Mouse (Mus musculus): ENCODE measurements at regions not wholly inside any gene's neighbourhood (a gene's known extent, or its start where the extent isn't known, plus 50 kb on each side); places are given as distances from the start of the nearest gene placed in this dataset.

DNA sequence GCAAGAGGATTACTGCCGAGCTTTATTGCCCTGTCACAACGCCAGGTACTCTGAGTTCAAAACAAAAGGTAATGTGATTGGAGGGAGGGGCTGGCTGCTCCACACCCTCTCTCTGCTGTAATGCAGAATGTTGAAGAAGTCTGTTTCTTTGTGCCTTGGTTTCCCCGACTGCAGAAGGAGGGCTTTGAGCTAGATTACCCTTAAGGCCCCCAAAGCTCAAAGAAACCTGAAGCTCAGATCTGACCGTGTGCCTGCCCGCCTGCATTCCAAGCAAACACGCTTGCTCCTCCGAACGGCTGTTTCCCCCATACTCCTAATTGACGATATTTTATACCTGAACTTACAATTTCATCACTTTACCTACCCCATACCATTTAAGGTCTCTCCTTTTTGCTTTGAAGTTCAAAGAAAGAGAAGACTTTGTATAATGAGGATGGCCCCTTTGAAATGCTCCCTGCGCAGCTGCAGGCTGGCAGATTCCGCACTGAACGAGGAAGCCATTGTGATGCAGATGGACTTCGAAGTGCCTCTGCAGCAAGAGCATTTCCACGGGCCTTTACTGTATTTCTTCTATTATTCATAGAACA lies 146.6 kb downstream of the Gm19935 start:
- TF ChIP-seq POLR2A (IDR thresholded peaks at IDR 0.05; ENCODE audit: control insufficient read depth, low read depth, low read length): no peak
- Histone ChIP-seq H3K27ac (ENCODE audit: control insufficient read depth, insufficient read depth, low read depth, low read length) (no peak overlapping the region), H3K4me3 (ENCODE audit: control insufficient read depth, low read depth, low read length) (no peak overlapping the region), H3K36me3 (ENCODE audit: control insufficient read depth, insufficient read depth, low read length) (no peaks in the 10 kb centered on the region), H3K27me3 (ENCODE audit: control insufficient read depth, insufficient read depth, low read length) (no peaks in the 10 kb centered on the region), H3K4me1 (ENCODE audit: control insufficient read depth, insufficient read depth, low read length) (no peaks in the 10 kb centered on the region; the same call in 1 of the 2 replicates)

DNA sequence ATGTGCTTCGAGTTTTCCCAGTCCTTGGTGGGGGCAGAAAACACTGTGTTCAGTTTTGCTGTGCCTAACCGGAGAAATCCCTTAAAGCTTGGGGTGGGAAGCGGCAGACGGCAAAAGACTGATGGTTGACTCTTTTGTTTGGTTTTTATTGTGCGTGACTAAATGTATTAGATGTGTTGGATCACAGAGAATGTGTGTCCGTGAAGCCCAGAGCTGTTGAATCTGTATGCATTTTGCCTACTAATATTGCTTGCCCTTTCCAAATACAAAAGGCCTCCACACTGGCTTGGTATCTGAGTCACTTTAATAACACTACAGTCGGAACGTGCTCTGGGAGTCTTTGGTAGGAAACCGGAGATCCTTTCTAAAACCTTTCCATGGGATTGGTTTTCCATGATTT lies 147.8 kb downstream of the Gm19935 start:
- no peak for TF ChIP-seq CTCF (IDR thresholded peaks at IDR 0.05; ENCODE audit: control insufficient read depth, insufficient read depth, insufficient replicate concordance, low read depth, low read length)
- TF ChIP-seq POLR2A (IDR thresholded peaks at IDR 0.05; ENCODE audit: control insufficient read depth, low read depth, low read length): no peak
- Histone ChIP-seq H3K27me3 (ENCODE audit: control insufficient read depth, insufficient read depth, low read length) (no peaks in the 10 kb centered on the region), H3K4me1 (ENCODE audit: control insufficient read depth, insufficient read depth, low read length) (no peaks in the 10 kb centered on the region; the same call in 1 of the 2 replicates), H3K27ac (ENCODE audit: control insufficient read depth, insufficient read depth, low read depth, low read length) (no peak overlapping the region), H3K4me3 (ENCODE audit: control insufficient read depth, low read depth, low read length) (no peak overlapping the region), H3K36me3 (ENCODE audit: control insufficient read depth, insufficient read depth, low read length) (no peaks in the 10 kb centered on the region)

DNA sequence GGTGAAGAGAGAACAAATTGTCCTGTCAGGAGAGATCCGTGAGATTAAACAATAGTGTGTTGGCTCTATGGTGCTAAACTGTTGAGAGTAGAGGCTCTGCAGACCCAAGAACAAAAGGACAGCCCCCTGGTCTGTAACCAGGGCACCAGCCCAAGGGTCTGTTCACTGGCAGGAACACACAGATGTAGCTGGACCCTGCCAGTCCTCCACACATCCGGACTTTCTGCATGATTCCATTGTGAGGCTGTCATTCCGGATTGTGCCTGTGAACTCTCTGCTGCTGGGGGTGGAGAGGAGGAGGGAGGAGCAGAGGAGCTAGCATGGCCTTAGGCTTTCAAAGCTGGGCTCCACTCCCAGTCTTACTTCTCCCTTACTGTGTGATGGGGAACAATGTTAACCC lies 158.1 kb downstream of the Gm19935 start:
- TF ChIP-seq CTCF (IDR thresholded peaks at IDR 0.05; ENCODE audit: control insufficient read depth, insufficient read depth, insufficient replicate concordance, low read depth, low read length): no peak
- TF ChIP-seq POLR2A (IDR thresholded peaks at IDR 0.05; ENCODE audit: control insufficient read depth, low read depth, low read length): no peak
- no peak overlapping the region for H3K4me3 ChIP-seq (ENCODE audit: control insufficient read depth, low read depth, low read length)
- no peak overlapping the region for H3K27ac ChIP-seq (ENCODE audit: control insufficient read depth, insufficient read depth, low read depth, low read length)

DNA sequence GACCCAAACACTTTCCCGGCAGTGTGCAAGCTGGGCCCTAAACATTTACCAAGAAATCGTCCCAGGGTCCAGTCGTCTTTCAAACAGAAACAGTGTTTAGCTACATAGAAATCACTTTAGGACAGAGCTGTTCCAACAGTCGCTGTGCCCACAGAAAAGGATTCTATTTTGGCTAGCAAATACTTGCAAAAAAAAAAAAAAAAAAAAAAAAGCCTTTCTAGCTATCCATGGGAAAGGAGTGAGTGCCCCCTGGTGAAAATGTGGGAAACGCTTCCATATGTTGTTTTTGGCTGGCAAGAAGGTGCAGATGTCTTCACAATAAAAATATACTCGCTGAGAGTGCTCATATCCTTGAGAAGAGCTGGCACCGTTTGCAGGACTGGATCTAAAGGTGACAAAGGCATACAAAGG lies 159.5 kb downstream of the Gm19935 start:
- no peak for TF ChIP-seq POLR2A (IDR thresholded peaks at IDR 0.05; ENCODE audit: control insufficient read depth, low read depth, low read length)
- TF ChIP-seq CTCF (IDR thresholded peaks at IDR 0.05; ENCODE audit: control insufficient read depth, insufficient read depth, insufficient replicate concordance, low read depth, low read length): no peak
- Histone ChIP-seq H3K4me3 (ENCODE audit: control insufficient read depth, low read depth, low read length) (no peak overlapping the region), H3K36me3 (ENCODE audit: control insufficient read depth, insufficient read depth, low read length) (no peaks in the 10 kb centered on the region), H3K4me1 (ENCODE audit: control insufficient read depth, insufficient read depth, low read length) (no peaks in the 10 kb centered on the region), H3K27me3 (ENCODE audit: control insufficient read depth, insufficient read depth, low read length) (no peaks in the 10 kb centered on the region), H3K27ac (ENCODE audit: control insufficient read depth, insufficient read depth, low read depth, low read length) (no peak overlapping the region)

More for the DNA sequence above, 158.1 kb downstream of the Gm19935 start:
- no peaks in the 10 kb centered on the region for H3K4me1 ChIP-seq (ENCODE audit: control insufficient read depth, insufficient read depth, low read length)
- H3K27me3 ChIP-seq (ENCODE audit: control insufficient read depth, insufficient read depth, low read length): no peaks in the 10 kb centered on the region
- no peaks in the 10 kb centered on the region for H3K36me3 ChIP-seq (ENCODE audit: control insufficient read depth, insufficient read depth, low read length)

DNA sequence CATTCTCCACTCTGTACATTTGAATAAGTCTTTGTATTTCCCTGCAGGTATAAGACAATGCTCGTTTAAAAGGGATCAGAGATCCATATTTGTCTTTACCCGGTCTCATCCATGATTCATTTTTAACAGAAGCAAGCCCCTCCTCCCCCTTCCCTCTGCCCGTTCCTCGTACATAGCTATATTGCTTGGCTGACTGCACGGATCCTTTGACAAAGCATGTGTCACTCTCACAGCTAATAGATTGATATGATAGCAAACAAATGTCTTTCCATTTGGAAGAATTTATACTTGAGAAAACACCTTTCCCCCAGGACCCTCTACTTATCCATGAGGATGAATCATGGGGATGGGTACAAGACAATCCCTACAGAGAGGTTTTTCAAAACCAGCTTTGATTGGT lies 160.1 kb downstream of the Gm19935 start:
- TF ChIP-seq CTCF (IDR thresholded peaks at IDR 0.05; ENCODE audit: control insufficient read depth, insufficient read depth, insufficient replicate concordance, low read depth, low read length): no peak
- no peak for TF ChIP-seq POLR2A (IDR thresholded peaks at IDR 0.05; ENCODE audit: control insufficient read depth, low read depth, low read length)
- H3K27ac ChIP-seq (ENCODE audit: control insufficient read depth, insufficient read depth, low read depth, low read length): no peak overlapping the region
- no peaks in the 10 kb centered on the region for H3K27me3 ChIP-seq (ENCODE audit: control insufficient read depth, insufficient read depth, low read length)
- H3K4me1 ChIP-seq (ENCODE audit: control insufficient read depth, insufficient read depth, low read length): no peaks in the 10 kb centered on the region
- no peak overlapping the region for H3K4me3 ChIP-seq (ENCODE audit: control insufficient read depth, low read depth, low read length)
- no peaks in the 10 kb centered on the region for H3K36me3 ChIP-seq (ENCODE audit: control insufficient read depth, insufficient read depth, low read length)

DNA sequence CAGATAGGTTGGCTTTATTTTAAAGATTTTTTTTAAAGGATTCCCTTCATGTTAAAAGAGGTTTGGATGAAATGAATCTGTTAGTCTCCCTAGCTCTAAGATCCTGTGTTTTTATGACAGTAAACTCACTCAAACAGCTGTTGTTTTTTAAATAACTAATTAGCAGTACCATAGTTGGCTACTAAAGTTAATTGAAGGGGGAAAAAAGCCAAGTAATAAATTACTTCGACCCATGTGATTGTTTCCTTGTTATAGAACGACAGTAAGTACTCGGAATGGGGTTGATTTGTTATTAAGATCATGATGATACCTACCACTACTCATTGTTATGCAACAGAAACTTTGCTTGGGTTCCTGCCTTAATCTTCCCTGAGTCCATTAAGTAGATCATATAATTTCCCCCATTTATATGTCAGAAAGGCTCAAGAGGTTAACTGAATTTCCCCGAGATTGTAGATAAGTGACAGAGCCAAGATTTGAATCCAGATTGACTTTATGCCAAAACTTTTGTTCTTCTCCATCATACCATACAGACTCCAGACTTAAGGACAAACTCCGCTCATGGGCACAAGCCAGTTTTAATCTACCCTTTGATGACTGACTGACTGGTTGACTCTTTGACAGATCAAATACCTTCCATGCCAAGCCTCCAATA lies 160.6 kb downstream of the Gm19935 start:
- TF ChIP-seq CTCF (IDR thresholded peaks at IDR 0.05; ENCODE audit: control insufficient read depth, insufficient read depth, insufficient replicate concordance, low read depth, low read length) (no peak), POLR2A (IDR thresholded peaks at IDR 0.05; ENCODE audit: control insufficient read depth, low read depth, low read length) (no peak)
- Histone ChIP-seq H3K36me3 (ENCODE audit: control insufficient read depth, insufficient read depth, low read length) (no peaks in the 10 kb centered on the region), H3K4me1 (ENCODE audit: control insufficient read depth, insufficient read depth, low read length) (no peaks in the 10 kb centered on the region), H3K27ac (ENCODE audit: control insufficient read depth, insufficient read depth, low read depth, low read length) (no peak overlapping the region), H3K4me3 (ENCODE audit: control insufficient read depth, low read depth, low read length) (no peak overlapping the region), H3K27me3 (ENCODE audit: control insufficient read depth, insufficient read depth, low read length) (no peaks in the 10 kb centered on the region)

DNA sequence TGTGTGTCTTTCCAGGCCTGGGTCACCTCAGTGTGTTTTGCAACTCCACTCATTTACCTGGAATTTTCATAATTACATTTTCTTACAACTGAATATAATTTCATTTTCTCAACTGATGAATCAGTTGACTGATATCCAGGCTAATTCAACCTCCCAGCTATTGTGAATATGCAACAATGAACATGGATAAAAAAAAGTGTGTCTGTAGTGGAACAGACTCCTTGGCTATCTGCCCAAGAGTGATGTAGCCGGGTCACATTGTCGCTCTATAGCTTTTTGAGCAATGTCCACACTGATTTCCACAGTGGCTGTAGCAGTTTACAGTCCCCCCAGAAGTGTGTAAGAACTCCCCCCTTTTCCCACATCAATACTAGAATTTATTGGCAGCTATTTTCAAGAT lies 162.4 kb downstream of the Gm19935 start:
- Histone ChIP-seq H3K4me1 (ENCODE audit: control insufficient read depth, insufficient read depth, low read length) (no peaks in the 10 kb centered on the region), H3K27me3 (ENCODE audit: control insufficient read depth, insufficient read depth, low read length) (no peaks in the 10 kb centered on the region), H3K36me3 (ENCODE audit: control insufficient read depth, insufficient read depth, low read length) (no peaks in the 10 kb centered on the region), H3K4me3 (ENCODE audit: control insufficient read depth, low read depth, low read length) (no peak overlapping the region), H3K27ac (ENCODE audit: control insufficient read depth, insufficient read depth, low read depth, low read length) (no peak overlapping the region)
- TF ChIP-seq POLR2A (IDR thresholded peaks at IDR 0.05; ENCODE audit: control insufficient read depth, low read depth, low read length) (no peak), CTCF (IDR thresholded peaks at IDR 0.05; ENCODE audit: control insufficient read depth, insufficient read depth, insufficient replicate concordance, low read depth, low read length) (no peak)
